Mouse (Mus musculus): ENCODE measurements around the gene Tmtc2.
A peak's percentile ranks its signal among the peaks of the same experiment; 100 is the strongest.

Tmtc2 gene

DNA sequence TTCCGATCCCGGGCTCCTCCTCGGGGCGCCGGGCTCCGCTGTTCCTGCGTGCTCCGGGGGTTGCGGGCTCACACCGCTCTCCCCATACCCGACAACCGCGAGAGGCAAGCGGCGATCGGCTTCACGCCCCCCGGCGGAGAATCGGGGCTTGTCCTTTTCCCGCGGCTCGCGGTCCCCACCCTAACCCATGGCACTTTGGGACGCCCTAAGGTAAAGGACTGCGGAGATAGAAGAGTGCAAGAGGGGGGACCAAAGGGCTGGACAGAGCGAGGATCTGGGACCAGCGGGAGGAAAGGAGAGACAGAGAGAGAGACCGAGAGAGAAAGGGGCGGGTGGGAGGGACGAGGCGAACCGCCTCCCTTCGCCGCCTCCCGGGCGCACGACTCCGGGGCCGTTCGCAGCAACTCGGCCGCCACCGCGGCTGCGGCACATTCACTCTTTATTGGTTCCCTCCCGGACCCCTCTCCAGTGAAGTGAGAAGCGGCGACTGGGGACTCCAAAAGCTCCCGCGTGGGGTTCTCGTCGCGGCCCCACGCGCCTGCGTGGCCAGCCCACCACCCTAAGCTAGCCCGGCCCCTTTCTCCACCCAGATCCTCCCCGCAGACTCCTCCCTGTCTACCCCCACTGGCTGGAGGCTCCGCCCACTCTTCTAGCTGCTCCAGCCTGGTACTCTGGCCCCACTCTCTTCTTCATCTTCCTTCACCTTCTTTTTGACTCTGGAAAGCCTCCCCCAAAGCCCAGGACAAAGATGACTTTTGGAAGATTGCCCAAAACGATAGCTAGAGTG is at the start of gene Tmtc2:
Tmtc2 (minus strand) TSS at position 544 of the 787 bp plus-strand sequence.
- peak; percentile 89 for DNase-seq (ENCODE audit: low spot score)

DNA sequence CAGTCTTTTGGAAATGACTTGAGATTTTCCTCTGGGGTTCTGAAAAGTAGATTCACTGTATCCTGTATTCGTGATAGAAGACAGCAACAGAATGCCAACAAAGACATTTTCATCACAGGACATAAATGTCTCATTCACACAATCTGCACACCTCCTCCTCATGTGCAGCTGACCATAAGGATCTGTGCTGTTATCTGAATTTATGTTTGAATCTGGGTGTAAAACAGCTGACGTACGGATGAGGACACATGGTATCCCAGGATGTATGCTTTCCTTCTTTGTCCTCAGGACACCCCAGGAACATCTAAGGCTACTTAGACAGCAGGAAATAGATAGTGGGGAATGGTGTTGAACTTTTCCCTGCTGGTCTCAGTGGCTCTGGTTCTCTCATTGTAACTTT is 37.9 kb upstream of the Tmtc2 start:
- no peak for DNase-seq (ENCODE audit: low spot score)

DNA sequence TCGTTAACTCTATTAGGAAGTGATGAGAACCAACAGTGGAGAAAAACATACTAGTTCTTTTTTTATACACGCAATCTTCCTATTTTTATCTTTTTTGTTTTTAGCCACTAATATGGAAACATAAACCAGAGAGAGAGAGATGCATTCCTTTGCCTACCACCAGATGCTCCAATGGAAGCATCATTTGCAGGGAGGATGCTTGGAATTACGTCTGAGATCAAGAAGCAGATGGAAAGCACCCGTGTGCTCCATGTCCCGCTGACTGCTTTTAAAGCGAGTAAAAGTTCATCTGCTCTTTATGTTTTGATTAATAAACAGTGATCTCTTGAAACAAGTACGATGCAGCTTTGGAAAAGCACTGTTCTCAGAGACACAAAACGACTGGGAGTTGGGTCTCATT is 24.6 kb upstream of the Tmtc2 start:
- DNase-seq (ENCODE audit: low spot score), result no peak

DNA sequence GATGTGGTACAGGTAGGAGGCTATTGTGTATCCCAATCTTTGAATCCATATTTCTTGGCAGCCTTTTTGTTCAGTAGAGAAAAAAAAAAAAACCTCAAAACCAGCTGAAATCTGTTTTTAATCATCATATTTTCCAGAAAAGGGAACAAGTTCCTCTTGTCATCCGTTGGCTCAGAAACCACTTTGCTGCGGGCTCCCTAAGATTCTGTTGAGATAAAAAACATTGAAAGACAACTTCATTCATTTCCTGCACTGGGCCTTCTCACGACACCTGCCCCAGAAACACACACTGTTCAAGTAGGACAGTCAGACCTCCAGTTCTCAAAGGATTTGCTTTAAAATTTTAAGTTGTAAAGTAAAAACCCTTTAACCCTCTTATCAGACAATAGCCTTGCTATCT is 23.0 kb upstream of the Tmtc2 start:
- DNase-seq (ENCODE audit: low spot score), result no peak

DNA sequence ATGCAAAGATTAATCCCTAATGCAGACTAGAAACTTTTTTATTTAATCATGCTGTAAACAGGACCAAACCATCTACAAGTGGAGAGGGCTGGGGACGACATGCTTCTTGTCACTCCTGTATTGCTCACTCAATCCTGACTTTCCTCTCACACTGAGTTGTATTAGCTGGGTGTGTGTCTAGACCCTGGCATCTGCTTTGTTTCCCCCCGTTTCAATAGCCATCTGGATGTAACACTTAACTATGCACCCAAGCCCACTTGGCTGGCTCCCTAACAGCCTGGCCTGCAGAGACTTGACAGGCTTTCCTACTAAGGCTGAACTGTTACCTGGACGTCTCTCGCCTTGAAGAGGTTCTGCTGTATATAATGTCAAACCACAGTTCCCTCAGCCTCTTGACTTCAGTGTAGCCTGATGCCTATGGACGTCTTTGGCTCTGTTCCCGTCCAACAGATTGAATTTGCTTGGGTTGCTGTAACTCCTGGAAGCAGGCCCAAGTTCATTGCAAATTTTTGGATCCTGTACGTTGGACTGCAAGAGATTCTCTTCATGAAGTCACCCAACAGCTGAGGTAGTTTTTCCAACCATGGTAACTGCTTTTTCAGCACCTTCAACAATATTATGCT is 21.3 kb upstream of the Tmtc2 start:
- DNase-seq (ENCODE audit: low spot score), result no peak

DNA sequence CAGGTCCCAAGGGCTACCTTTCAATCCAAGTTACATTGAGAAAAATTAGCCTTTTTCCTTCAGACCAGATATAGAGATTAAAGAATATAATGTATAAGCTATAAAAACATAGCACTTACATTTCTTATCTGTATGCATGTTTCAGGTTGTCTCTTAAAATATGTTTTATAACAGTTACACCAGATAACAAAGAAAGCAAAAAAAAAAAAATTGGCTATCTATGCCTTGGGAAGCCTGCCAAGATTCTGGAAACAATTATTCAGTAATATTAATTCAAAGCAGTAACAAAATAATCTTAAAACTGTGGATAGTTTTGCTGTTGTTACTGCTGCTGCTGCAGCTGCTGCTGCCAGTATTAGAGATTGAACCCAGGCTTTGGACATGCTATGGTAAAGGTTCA is 13.9 kb upstream of the Tmtc2 start:
- no peak for DNase-seq (ENCODE audit: low spot score)

DNA sequence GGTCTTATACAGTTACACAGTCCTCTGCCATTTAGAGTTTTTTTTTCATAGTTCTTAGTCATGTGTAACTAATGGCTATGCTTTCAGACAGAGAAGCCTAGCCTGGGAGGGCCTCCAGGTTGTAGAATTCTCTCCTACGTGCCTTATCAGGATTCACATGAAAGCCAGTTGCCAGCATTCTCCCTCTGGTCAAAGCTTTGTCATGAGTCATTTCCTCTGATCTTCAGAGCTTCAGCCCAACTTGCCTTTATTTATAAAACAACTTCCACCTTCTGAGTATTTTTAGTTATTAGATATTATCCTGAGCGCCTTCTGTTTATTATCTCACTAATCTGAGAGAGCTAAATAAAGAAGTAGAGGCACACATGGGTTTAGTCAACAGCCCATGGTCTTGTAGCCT is 5.1 kb upstream of the Tmtc2 start:
- no peak for DNase-seq (ENCODE audit: low spot score)

DNA sequence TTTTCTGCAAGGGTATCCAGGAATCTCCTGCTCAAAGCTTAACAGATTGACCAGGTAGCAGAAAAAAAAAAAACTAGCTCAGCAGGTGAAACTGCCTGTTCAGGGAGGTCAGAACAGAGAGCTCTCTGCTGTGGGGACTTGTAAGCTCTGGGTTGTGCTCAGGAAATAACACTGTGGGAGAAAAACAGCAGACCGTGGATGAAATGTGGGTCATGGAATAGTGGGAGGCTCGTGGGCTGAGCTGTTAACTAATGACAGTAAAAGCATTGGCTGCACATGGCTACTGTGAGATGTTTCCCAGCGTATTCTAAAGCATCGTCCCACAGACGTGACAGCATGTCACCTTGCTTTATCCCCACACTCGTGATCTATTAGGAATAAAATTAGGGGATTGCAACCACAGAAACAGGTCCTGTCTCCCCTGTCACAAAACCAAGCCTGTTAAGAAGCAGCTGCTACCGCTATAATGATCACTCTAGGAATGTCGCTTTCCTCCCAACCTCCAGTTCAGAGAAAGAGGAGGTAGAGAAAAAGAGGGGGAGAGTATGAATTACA is 4.1 kb upstream of the Tmtc2 start:
- DNase-seq (ENCODE audit: low spot score), result no peak

DNA sequence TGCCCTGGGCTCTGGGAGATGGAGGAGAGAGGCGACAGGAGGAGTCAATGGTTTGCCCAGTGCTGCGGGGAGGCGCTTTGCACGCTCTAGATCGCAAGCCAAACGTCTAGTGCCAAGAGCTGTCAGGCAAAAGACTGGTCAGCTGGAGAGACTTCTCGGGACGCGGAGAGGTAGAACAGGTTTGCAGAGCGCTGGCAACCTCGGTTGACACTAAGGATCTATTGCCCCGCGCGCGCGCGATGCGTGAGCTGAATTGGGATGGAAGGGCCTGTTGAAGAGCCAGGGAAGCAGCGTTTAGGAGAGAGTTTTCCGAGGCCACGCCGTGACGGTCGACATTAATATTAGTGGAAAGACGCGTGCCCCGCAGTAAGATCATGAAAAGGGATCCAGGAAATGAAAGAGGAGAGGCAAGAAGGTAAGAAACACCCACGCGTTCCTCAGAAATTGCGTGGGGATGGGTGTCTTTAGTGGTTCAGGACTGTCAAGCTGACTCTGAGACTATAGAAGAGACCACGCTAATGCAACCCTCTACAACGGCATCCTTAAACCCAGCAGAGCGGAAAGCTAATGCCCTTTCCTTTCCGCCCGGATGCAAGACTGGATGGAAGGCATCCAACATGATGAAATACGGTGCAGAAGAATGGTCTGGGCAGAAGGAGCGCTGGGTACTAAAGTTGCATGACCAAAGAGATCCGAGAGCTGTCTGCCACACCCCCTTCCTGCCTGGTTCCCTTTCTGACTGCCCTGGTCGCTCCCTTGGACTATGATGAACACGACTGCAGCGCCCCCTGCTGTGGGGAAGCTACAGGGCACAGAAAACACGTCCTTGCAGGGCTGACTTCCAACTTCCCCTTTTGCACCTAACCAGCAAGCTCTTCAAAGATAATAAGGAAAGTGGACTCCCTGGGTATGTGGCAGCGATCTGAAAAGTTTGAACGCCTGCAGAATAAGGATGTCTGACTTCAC is 727 bp upstream of the Tmtc2 start:
- peak; percentile 93 for DNase-seq (ENCODE audit: low spot score)

DNA sequence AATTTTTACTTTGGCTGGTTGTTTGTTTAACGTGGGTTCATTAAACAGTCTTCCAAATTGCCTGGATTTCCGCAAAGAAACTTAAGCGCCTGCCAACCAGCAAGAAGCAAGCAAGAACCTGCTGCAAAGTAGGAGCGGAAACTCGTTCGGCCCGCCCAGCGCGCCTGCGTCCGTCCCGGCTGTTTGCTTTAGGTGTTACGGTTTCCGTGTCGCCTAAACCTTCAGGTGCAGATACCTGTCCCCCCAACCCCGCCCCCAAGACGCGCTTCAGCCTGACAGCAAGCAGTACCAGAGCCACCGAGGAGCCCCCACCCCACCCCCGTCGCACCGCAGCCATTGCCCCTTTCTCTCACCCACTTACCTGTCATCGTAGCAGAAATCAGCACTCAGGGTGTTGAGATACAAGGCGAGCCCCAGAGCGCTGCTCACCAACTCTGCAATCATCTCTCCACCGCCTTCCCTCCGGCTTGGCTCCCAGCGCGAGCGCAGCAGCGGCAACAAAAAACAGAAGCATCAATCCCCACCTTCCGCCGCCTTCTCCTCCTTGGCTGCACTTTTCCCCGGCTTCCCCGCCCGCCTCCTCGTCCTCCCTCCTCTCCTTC is 844 bp downstream of the Tmtc2 start:
- DNase-seq (ENCODE audit: low spot score), result peak; percentile 43

DNA sequence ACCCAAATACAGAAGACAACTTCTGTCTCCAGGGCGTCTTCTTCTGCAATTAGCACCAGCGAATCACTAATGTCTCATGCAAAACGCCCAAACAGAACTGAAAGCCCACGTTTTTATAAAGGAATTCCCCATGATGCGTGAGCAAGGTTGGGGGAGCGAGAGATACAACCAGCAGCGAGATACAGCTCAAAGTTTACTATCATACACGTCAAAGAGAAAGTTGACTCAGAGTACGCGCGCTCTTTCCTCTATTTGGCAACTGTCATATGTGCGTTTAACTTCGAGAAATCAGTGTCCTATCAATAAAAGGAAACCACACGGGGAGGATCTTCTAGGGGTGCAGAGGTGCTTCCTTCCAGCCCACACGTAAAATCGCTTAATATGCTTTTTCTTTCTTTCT is 1.4 kb downstream of the Tmtc2 start:
- no peak for DNase-seq (ENCODE audit: low spot score)

DNA sequence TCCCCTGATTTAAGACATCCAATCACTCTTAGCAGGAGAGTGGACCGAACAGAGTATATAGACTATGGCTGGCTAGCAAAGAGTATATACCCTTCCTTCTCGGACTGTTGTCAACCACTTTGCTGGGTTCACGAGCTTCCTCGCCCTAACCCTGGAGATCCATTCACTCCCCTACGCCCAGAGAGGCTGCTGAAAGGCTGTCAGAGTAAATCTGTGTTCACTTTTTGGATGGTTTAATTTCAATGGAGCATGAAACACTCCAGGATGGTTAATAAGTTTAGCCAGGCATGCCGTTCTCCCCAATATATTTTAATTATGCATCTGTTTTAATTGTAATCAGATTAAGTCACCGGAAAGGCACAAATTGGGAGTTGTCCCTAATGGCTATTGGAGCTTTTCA is 1.9 kb downstream of the Tmtc2 start:
- no peak for DNase-seq (ENCODE audit: low spot score)

DNA sequence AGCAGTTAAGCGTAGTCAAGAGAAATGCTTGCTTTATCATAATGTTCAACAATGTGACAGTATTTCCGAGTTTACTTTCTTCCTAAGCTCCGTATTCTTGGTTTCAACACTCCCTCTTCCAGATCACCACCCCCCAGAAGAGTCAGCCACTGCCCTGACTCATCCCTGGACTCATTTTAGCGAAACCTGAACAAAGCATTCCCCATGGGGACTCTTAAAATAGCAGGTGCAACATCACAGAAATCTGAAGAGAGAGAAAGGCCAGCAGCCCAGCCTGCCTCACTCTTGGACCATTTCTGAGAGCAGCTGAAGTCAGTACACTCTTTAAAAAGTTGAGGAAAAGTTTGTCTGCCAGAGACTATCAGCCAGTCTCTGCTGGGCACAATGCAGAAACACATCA is 2.4 kb downstream of the Tmtc2 start:
- DNase-seq (ENCODE audit: low spot score), result no peak

DNA sequence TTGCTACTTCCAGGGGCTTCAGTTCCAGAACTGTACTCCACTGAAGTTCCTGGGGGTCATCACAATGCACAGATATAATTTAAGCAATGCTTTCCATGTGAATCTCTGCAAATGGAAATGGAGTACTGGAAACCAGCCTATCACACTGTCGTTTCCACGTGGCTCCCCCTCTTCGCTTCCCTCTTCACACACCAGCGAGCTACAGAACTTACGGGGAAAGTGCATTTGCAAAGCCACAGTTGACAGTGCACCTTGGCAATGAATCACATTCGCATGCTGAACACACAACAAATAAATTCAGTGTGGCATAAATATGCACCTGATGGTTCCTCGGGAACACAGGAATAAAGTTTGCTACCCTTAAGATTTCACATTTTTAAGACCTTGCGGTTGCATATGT is 3.2 kb downstream of the Tmtc2 start:
- no peak for DNase-seq (ENCODE audit: low spot score)

DNA sequence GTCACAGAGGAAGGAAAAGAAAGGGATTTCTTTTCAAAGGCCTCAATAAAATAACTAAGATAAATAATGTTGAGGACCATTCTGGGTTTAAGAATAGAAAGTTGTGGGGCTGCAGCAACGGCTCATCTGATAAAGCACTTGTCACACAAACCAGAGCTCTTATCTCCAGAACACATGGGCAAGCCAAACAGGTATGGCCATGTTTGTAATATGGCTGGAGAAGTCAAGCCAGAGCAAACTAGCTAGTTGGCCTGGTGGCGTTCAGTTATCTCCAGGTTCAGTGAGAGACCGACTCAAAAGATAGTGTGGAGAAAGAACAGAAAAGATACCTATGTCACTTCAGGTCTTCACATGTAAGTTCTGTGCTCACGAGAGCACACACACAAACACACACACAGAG is 4.7 kb downstream of the Tmtc2 start:
- no peak for DNase-seq (ENCODE audit: low spot score)

DNA sequence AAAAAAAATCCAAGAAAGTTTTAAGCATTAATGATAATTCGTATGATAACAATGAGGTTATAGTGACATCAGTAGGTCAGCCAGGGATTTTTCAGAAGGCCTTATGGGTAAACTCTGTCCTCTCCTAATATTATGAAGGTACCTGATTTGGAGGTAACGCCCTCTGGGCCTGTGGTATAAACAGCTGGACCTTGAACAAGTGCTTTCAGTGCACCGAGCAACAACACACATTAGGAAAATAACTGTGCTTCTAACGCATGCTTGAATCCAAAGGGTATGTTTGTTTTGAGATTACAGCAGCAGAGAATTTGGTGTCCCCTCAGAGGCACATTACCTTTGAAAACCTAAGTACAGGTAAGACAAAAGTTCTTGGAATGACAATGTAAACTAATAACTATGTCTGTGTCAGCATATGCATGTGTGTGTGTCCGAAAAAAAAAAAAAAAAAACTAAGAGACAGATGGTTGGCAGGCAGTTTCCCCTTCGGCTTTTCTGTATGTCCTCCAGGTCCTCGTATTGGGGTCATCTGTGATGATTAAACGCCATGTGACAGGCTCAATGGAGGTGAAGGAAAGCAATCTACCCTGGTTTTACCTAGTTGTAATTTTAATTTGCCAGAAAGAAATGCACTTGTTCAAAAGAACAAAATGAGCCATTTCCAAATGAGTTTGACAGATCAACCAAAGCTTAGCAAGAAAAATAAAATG is 6.3 kb downstream of the Tmtc2 start:
- DNase-seq (ENCODE audit: low spot score), result no peak

DNA sequence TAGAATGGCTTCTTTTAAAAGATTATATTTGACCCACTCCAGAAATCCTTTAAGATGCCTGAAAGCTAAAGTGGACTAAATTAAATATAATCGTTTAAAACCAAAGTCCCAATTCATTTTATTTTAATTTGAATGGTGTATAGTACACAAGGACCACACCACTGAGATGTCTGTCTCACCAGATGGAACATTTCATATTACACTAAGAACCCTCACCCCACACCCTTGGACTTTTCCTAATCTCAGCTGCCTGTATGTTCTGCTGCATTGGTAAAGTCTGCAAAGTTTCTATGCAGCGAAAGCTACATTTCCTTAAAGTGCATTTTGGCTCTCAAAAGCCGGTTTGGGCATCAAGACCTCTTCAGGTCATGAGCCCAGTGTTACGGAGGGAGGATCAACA is 12.7 kb downstream of the Tmtc2 start:
- no peak for DNase-seq (ENCODE audit: low spot score)

DNA sequence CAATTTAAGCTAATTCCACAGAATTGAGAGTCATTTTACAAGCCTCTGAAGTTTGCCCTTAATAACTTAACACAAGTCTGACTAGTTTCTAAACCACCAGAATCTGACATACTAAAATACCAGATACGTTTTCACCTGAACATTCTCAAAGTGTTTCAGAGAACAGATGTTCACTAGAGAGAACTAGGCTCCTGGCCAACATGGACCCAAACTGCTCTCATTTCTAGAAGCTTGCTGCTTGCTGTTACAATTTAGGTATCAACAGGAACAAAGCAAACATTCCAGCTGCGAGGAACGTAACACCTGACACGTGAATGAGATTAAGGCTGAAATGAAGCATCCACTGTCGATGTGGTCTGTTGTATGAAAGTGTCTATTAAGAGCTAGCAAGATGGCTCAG is 16.7 kb downstream of the Tmtc2 start:
- no peak for DNase-seq (ENCODE audit: low spot score)

DNA sequence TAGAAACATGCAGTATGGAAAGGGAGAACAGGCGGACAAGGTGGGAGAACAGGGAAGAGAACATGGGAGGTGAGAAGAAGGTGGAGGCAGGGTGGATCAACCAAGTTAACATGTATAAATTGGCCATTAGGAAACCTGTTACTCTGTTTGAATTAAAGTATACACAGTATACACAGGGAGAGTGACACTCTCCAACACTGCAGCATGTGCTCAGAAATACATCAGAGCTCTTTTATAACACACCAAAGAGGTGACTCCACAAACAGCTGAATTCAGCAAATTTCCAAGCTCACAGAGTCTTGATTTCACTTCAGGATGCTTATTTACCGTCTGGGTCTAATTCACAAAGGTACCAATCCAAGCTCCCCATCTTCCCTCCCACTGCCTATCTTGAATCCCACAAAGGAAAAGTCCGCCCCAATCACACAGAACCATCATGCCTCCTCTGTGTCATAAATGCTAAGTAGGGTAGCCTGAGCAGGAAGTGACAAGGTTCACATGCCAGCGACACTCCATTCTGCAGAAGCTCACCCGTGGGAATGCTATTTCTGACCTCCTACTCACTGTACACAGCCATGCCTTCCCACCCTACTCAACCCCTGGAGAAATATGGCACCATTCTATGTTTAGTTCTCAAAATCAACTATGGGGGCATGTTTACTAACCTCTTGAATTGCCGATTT is 17.2 kb downstream of the Tmtc2 start:
- DNase-seq (ENCODE audit: low spot score), result no peak

DNA sequence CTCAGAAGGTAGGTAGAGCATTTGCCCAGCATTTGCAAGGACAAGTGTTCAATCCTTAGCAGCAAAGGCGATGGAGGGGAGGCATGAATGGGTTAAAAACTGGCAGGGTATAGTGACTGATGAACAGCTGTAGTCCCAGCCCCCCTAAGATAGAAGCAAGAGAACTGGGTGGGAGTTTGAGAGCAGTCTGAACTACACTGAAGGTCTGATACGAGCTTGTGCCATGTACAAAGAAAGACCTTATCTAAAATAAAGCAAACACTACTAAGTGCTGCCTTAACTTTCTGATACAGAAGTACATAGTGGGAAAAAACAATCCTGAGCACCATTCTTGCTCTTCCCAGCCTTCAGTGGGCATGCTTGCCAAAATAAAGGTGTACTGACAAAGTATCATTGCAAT is 20.1 kb downstream of the Tmtc2 start:
- no peak for DNase-seq (ENCODE audit: low spot score)

DNA sequence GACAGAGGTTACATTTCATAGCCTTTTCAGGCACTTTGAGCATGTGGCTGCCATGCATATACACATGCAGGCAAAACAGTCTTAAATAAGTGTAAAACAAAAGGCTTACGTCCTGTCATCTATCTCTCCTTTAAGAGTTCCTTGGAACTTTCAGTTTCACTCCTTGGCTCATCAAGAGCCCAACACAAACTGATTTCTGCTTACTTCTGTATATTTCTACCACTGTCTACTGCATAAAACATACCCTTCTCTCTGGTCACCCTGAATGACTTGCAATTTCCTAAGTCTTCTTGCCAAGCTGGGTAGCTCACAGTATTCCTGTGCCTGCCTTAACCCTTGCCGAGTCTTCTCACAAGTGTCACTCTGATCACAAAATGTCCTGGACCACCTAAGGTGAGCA is 26.2 kb downstream of the Tmtc2 start:
- no peak for DNase-seq (ENCODE audit: low spot score)
